Mouse (Mus musculus): ENCODE data around the gene Ube2u. TPM values are rescaled to one million over a fixed set of nuclear protein-coding genes. Genes with fewer than 3 reads are reported as not detected.
"Not testable (repeated sequence)": the region's sequence is repeated elsewhere in the genome, so short reads cannot be mapped to it uniquely, and the experiment has no call there.

Gene Ube2u
- not detected for total RNA-seq (2021)
- long read RNA-seq, experiment 1: 0 reads
- long read RNA-seq, experiment 2: 0 reads

- DNase-seq: peak; percentile 24
- Histone ChIP-seq H3K4me3 (peak within 1 kb of the TSS; percentile 39; the same call in 1 of the 2 replicates), H3K27ac (no peak within 1 kb of the TSS)
- TF ChIP-seq CTCF (IDR thresholded peaks at IDR 0.05): no peak
- intact Hi-C loops (cut with DNase I): no loop called here
Observed at GRCm38 (mm10) chr4:100478592-100479321, at the start of gene Ube2u. TSS of gene Ube2u (plus strand) at chr4:100478849.

GRCm38 (mm10) chr4:100429371-100429900 is 49.2 kb upstream of the Ube2u start:
- Histone ChIP-seq H3K27ac (peak overlapping the region; percentile 53), H3K4me3 (no peak overlapping the region)
- intact Hi-C loops (cut with DNase I): no loop called here
- peak; percentile 34 for DNase-seq
- TF ChIP-seq CTCF (IDR thresholded peaks at IDR 0.05): no peak

- intact Hi-C loops (cut with DNase I): no loop called here
- no peak for DNase-seq
- Histone ChIP-seq H3K27ac (no peak overlapping the region), H3K4me3 (no peak overlapping the region)
- no peak for TF ChIP-seq CTCF (IDR thresholded peaks at IDR 0.05)
Observed at GRCm38 (mm10) chr4:100435281-100436168, 43.1 kb upstream of the Ube2u start.

- Histone ChIP-seq H3K27ac (no peak overlapping the region), H3K4me3 (no peak overlapping the region)
- DNase-seq: no peak
- intact Hi-C loops (cut with DNase I): no loop called here
- no peak for TF ChIP-seq CTCF (IDR thresholded peaks at IDR 0.05)
Observed at GRCm38 (mm10) chr4:100436169-100436547, 42.5 kb upstream of the Ube2u start.

GRCm38 (mm10) chr4:100446897-100447296 is 31.8 kb upstream of the Ube2u start:
- intact Hi-C loops (cut with DNase I): no loop called here
- Histone ChIP-seq H3K4me3 (no peak overlapping the region), H3K27ac (no peak overlapping the region)
- TF ChIP-seq CTCF (IDR thresholded peaks at IDR 0.05): no peak
- DNase-seq: no peak

- no peak overlapping the region for H3K4me3 ChIP-seq
- no peak for TF ChIP-seq CTCF (IDR thresholded peaks at IDR 0.05)
- DNase-seq: peak; percentile 30
- intact Hi-C loops (cut with DNase I): no loop called here
- peak overlapping the region; percentile 46 for H3K27ac ChIP-seq
Observed at GRCm38 (mm10) chr4:100462493-100463120, 16.0 kb upstream of the Ube2u start.

GRCm38 (mm10) chr4:100488447-100488846 is 9.8 kb downstream of the Ube2u start:
- no peak for TF ChIP-seq CTCF (IDR thresholded peaks at IDR 0.05)
- intact Hi-C loops (cut with DNase I): no loop called here
- Histone ChIP-seq H3K27ac (no peak overlapping the region), H3K4me3 (no peak overlapping the region)
- no peak for DNase-seq

GRCm38 (mm10) chr4:100495176-100495575 is 16.5 kb downstream of the Ube2u start:
- DNase-seq: no peak
- no peak overlapping the region for H3K4me3 ChIP-seq
- no peak overlapping the region for H3K27ac ChIP-seq
- no peak for TF ChIP-seq CTCF (IDR thresholded peaks at IDR 0.05)
- intact Hi-C loops (cut with DNase I): no loop called here

GRCm38 (mm10) chr4:100496521-100496920 is 17.9 kb downstream of the Ube2u start:
- no peak overlapping the region for H3K4me3 ChIP-seq
- no peak for TF ChIP-seq CTCF (IDR thresholded peaks at IDR 0.05)
- H3K27ac ChIP-seq: no peak overlapping the region
- intact Hi-C loops (cut with DNase I): no loop called here
- DNase-seq: no peak

- intact Hi-C loops (cut with DNase I): no loop called here
- DNase-seq: peak; percentile 23
Observed at GRCm38 (mm10) chr4:100498192-100498591, 19.5 kb downstream of the Ube2u start.

GRCm38 (mm10) chr4:100499037-100499601 is 20.5 kb downstream of the Ube2u start:
- H3K27ac ChIP-seq; H3K4me3 ChIP-seq; DNase-seq; intact Hi-C loops (cut with DNase I): not testable (repeated sequence)

More at GRCm38 (mm10) chr4:100498192-100498591, 19.5 kb downstream of the Ube2u start:
- no peak overlapping the region for H3K27ac ChIP-seq
- no peak overlapping the region for H3K4me3 ChIP-seq
- peak; percentile 61 for TF ChIP-seq CTCF (IDR thresholded peaks at IDR 0.05)

GRCm38 (mm10) chr4:100503337-100503736 is 24.7 kb downstream of the Ube2u start:
- no peak for TF ChIP-seq CTCF (IDR thresholded peaks at IDR 0.05)
- Histone ChIP-seq H3K27ac (no peak overlapping the region), H3K4me3 (no peak overlapping the region)
- DNase-seq: no peak
- intact Hi-C loops (cut with DNase I): no loop called here
